Mouse (Mus musculus): ENCODE measurements around the gene Gm10358.
"Not testable (repeated sequence)": the region's sequence is repeated elsewhere in the genome, so short reads cannot be mapped to it uniquely, and the experiment has no call there.

Gm10358 gene

GRCm38 (mm10) chr8:75406489-75406888 lies at the start of gene Gm10358:
TSS of gene Gm10358 (minus strand) at chr8:75406589.
- no peak for ATAC-seq (ENCODE audit: insufficient number of reproducible peaks, low FRiP score, low TSS enrichment)

GRCm38 (mm10) chr8:75448394-75448793 lies 42.0 kb upstream of the Gm10358 start, which contains the start of gene Iqcm:
TSS of gene Iqcm (plus strand) at chr8:75448694.
- ATAC-seq (ENCODE audit: insufficient number of reproducible peaks, low FRiP score, low TSS enrichment) = no peak

- ATAC-seq (ENCODE audit: insufficient number of reproducible peaks, low FRiP score, low TSS enrichment) = not testable (repeated sequence)
Observed at GRCm38 (mm10) chr8:75415696-75416095, 9.3 kb upstream of the Gm10358 start.

- peak; percentile 20; the same call in 1 of the 2 replicates for ATAC-seq (ENCODE audit: insufficient number of reproducible peaks, low FRiP score, low TSS enrichment)
Observed at GRCm38 (mm10) chr8:75384770-75385290, 21.6 kb downstream of the Gm10358 start.

GRCm38 (mm10) chr8:75375530-75376123 lies 30.8 kb downstream of the Gm10358 start:
- ATAC-seq (ENCODE audit: insufficient number of reproducible peaks, low FRiP score, low TSS enrichment) = no peak

GRCm38 (mm10) chr8:75372006-75372405 lies 34.4 kb downstream of the Gm10358 start:
- ATAC-seq (ENCODE audit: insufficient number of reproducible peaks, low FRiP score, low TSS enrichment) = no peak
